Mouse (Mus musculus): ENCODE results near the gene Wt1.

Wt1 gene

DNA sequence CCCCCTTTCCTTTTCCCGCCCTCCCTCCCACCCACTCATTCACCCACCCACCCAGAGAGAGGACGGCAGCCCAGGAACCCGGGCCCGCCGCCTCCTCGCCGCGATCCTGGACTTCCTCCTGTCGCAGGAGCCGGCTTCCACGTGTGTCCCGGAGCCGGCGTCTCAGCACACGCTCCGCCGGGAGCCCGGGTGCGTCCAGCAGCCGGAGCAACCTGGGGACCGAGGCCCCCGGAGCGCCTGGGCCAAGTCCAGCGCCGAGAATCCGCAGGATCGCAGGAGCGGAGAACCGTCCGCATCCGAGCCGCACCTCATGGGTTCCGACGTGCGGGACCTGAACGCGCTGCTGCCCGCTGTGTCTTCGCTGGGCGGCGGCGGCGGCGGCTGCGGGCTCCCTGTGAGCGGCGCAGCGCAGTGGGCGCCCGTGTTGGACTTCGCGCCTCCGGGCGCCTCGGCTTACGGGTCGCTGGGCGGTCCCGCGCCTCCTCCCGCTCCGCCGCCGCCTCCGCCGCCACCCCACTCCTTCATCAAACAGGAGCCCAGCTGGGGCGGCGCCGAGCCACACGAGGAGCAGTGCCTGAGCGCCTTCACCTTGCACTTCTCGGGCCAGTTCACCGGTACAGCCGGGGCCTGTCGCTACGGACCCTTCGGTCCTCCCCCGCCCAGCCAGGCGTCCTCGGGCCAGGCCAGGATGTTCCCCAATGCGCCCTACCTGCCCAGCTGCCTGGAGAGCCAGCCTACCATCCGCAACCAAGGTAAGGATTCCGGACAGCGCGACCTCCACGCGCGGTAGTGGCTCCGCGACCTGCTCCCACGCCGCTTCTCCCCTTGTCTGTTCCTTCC, 582 bp downstream of the Wt1 start:
- no peak for DNase-seq

DNA sequence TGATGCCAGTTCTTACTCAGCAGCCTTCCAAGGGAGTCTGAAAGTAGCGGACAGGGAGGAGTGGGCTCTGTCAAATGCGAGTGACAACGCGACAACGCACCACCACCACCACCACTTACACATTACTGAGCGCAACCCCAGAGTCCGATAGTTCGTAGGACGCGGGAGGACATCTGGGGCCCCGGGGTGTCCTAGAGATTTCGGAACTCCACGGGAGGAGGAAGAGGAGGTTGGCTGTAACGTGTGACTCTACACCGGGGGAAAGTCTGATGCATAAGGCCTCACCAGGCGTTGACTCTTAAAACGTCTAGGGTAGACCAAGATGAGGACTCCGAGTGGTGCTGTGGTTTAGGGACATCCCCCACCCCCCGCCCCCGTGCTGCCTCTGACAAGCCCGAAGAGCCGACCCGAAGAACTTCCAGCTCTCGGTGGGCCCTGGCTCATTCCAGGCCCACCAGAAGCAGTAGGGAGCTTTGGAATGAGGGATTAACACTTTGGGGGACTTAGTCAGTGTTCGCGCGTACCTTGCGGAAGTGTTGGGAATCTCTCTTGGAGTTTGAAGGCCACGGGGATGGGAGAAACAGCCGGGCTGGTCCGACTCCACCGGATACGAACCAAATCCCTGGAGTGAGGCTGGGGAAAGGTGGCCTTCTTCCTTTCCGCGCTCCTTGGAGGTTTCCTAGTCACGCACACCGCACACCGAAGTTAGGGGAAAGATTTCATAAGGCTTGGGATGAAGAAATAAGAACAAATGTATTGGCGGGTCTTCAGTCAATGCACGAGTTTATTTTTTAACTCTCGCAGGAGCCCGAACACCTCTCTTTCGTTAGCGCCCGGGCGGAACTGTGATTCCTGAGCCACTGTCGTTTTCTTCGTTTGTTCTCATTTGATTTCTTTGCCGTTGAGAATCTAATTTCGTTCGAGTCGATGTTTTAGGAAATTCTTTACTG, 1.5 kb downstream of the Wt1 start:
- no peak for DNase-seq

DNA sequence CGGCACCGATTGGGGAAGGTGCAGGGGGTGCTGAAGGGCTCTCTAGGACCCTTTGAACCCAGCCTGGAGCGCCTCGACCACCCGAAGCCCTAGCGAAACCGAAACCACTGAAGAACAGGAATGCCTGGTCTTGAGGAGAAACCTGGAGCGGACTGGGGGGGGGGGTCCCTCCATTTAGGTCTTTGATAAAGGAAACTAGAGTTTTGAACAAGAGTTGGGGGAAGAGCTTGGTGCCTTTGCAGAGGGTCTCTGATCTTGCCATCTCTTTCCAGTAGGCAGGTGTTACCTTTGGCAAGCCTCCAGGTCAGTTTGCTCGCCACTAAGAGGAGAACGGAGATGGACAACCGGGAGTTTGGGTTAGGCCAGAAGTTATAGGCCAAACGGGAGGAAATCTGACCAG, 2.2 kb downstream of the Wt1 start:
- no peak for DNase-seq

DNA sequence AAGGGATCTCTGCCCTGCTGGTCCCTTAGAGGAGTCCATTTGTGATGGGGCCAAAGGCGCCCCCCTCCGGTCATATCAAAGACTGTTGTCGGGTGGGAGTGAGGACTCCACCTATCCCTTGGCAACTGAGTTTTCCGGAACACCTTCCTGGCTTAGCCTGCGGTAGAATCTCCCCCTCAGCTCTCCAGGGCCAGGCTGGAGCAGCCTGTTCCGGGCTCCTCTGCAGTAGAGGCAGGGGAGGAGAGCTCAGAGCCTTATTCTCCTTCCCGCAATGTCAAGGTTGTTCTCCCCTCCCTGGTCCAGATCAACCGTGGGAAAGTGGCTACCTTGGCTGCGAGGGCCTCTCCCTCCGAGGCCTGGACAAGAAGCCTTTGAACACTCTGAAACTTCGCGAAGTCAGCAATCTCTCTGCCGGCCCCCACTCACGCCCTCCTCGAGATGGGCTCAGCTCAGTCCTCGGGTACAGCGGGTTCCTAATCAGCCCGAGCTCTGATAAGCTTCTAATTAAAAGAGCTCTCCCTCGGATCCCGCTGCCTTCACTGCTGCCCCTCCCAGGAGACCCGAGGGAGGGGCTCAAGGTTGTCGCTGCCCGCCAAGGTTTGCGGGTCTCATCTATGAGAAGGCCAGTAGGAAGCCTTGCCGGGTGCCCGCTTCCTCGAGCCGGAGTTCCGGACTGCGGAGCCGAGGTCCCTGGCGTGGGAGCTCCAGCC, 4.2 kb downstream of the Wt1 start:
- DNase-seq: no peak

DNA sequence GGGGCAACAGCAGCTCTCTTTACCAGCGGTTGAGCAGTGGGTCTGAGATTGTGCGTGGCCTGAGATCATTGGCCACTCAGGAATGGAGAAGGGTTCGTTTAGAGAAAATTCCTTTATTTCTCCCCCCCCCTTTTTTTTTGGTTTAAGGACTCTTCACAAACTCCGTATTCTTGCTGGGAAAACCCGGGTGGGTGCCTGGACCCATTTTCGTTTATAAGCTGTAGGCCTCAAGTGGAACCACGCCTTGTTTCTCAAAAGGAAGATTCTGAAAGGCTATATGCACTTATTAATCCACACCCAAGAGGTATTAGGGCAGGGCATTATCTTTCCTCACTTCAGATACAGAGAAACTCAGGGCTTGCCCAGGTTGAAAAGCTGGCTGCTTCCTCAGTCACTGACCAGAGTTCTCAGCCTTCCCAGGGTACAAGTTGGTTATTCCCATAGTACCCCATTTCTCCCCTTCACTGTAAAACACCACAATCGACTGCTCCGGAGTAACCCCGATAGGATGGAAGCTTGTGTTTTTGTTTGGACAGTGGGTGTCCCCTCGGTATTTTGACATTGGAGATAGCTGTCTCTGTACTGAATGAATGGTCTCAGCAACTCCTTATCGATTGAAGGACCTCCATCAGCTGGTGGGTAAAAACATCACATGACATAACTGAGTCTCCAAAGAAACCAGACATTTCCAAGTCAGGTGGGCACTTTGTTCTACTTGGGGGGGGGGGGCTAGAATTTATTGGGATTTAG, 4.9 kb downstream of the Wt1 start:
- DNase-seq: no peak

DNA sequence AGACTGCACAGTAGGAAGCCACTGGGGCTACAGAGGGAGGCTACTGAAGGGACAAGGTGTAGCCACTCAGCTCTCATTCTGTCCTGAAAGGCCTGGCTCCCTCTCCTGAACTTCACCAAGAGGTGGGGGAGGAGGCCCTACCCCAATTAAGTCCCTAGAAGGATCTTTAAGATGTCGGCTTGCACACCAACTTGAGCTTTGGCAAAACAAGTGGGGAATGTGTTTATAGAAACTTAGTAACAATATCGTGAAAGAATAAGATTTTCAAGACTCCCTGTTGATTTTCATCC, 5.4 kb downstream of the Wt1 start:
- no peak for DNase-seq

DNA sequence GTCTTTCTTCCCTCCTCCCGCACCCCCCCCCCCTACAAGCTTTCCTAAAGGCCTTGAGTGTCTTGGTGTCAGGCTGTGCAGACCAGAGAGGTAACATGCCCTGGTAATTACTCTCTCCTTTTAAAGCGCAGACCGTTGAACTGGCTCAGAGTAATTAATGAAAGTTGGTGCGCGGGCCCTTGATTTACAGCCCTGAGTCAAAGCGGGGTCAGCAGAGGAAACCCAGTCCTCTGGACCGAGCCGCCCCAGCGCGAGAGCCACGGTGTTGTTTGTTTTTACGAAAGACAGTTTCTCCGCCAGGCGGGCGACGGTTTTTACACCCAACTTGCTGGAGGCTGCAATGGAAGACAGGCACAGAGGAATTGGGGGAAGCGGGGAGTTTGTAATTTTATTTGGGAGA, 6.0 kb downstream of the Wt1 start:
- no peak for DNase-seq

DNA sequence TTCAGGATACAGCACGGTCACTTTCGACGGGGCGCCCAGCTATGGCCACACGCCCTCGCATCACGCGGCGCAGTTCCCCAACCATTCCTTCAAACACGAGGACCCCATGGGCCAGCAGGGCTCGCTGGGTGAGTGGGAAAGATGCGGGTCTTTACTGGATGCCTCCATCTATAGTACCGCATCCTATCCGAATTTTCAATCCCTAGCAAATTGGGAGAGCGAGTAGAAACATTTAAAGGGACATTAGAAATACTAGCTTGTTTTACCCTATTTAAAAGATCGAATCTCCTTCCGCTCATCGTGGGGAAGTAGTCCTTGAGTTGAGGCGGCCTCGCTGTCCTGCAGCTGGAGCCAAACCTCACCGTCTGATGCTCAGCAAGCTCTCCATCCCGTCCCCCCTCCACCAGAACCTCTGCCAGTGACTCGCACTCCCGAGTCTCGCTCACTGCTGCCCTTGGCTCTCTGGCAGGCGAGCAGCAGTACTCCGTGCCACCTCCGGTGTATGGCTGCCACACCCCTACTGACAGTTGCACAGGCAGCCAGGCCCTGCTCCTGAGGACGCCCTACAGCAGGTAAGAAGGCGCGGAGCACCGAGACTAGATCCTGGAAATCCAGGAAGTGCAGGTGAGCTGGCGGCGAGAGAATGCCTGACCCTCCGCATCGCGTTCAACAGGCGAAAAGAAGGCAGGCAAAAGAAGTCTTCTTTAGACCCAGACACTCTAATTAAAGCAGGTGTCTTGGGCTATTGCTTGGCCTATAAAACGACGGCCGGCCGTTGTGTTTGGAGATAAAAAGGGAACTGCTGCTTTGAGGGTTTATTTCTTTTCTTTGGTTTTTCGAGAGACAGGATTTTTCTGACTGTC, 6.8 kb downstream of the Wt1 start:
- no peak for DNase-seq

DNA sequence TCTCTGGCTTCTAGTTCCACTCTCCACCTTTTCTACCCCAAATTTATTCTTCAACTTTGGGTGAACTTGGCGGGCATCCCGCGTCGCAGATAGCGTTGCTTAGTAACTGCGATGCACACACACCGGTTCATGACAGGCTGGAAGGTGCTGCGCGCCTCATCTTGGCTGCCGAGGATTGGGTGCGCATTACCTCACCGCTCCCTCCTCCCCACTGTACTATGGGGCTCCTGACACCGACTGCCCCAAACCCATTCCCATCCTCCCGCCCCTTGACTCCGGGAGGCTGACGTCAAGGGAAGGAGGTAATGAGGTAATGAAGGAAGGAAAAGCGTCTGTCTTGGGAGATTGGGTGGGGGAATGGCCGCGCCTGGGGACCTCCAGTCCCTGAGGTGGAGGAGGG, 8.0 kb downstream of the Wt1 start:
- no peak for DNase-seq

DNA sequence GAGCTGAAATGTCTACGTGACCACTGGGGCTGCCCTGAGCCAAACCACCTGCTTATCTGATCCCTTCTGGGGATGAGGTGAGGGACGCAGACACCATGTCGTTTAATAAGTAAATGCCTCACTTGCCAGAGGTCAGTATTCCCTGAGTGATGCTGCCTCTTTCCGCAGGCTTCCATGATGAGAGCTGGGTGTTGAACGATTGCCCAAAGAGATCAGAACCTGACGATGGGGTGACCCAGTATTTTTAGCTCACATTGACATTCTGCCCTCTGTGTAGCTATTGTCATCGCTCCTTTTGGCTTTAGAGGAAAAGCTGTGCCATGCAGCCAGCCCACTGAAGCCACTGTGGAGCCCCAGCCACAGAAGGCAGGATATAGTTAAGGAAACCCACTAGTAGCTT, 13.1 kb downstream of the Wt1 start:
- DNase-seq: no peak

DNA sequence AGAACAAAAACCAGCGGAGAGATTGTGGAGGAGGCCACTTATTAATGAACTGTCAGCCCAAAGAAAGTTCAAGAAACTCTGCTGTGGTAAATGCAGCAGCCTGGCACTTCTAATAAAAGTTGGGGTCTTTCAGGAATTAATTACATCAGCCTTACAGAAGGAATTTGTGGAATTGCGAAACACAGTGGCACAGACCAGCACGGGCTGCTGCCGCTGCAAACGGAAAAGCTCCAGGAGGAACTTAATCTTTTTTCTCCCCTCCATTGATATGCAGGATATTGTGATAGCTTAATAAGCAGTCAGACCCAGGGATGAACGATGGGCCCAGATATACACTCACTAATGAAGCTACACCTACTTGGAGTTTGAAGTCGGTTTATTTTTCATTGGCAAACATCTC, 15.0 kb downstream of the Wt1 start:
- no peak for DNase-seq

DNA sequence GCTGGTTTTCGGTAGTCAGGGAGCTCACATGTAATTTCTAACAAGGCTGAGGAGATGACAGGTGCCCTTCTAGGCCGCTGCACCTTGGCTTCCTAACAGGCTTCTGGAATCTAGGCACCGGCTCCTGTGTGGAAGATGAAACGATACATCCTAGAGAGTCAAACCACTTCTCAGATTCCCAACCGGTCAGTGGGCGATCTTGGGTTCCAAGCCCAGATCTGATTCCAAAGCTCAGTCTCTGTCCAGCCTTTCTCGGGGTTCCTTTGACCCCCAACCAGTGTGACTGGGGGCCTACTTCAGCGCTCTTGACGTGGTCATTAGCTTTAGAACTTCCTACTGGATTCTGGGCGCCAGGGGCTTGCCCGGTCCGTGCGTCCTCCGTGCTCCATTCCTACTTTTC, 17.4 kb downstream of the Wt1 start:
- DNase-seq: no peak

DNA sequence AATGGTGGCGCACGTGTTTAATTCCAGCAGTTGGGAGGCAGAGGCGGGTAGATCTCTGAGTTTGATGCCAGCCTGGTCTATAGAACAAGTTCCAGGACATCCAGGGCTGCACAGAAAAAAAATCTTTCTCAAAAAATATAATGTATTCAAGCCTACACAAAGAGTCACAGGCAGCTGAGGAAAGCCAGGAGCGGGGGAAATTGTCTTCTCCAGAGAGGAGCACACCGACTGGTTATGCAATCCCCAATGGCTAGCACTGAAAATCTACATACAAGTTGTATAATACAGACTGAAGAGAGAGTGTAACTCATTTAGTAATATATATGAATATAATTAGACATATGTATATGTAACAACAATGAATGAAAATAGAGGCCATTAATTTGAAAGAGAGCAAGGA, 25.2 kb downstream of the Wt1 start:
- no peak for DNase-seq

DNA sequence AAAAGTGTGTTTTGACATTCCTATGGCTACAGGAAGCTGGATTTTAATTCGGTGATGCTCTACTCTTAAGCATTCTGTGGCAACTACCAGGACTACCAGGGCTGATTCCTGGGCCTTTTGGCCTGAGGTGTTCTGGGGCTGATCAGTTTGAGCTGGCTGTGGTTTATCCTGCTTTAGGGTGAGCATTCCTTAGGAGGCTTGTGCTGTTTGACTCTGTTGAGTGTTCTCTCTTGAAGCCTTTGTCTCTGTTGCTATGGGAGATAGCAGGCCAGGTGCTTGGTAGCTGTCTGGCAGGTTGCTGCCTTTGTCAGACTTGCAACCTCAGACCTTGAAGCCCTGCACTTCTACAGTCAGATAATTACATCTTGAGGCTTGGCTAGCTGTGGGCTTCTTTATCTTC, 26.7 kb downstream of the Wt1 start:
- no peak for DNase-seq

DNA sequence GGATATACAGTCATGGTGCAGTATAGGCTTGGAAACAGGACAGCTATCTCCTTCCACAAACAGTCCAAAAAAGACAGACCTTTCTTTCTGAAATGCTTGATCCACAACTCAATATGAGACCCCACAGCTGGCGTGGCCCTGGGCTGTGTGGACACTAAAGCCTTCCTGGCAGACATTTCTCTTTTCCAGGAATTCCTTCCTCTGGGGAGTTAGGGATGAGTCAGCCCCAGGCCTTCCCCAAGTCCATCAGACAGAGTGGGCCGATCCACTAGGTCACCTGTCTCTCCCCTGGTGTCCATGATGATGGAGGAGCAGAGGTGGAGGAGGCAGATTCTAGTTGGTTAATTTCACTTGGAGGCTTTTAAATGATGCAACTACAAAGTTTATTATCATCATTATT, 34.6 kb downstream of the Wt1 start:
- no peak for DNase-seq

DNA sequence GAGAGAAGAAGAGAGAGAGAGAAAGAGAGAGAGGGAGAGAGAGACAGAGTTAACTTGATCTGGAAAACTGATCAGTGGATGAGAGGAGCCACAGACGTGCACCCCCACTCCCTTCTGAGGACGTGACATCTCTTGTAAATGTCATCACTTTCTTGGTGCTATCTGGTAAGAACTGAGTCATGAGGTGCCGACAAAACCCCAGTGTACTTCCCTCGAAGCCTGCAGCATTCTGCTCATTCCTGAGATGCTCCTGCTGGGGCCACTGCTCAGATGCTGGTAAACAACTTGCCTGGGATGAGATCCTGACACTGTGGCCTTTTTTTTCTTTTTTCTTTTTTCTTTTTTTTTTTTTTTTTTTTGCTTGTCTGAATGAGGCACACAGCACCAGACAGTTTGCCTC, 36.4 kb downstream of the Wt1 start:
- DNase-seq: no peak

DNA sequence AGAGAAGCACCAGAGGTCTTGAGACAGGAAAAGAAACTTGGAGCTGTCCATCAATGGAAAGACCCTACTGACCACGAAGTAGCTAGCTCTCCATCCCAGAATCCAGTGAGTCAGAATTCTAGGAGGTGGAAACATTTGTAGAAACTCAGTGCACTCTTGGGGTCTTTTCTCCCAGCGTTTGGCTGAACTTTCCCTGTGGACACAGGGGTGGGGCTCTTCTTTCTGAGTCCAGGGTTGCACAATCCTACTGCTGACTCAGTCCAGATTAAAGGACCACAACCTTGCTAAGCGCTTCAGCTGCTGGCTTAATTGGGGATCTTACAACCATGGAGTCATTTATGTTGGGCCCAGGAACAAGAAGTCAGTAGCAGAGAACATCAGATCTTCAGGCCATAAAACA, 41.8 kb downstream of the Wt1 start:
- DNase-seq: no peak

DNA sequence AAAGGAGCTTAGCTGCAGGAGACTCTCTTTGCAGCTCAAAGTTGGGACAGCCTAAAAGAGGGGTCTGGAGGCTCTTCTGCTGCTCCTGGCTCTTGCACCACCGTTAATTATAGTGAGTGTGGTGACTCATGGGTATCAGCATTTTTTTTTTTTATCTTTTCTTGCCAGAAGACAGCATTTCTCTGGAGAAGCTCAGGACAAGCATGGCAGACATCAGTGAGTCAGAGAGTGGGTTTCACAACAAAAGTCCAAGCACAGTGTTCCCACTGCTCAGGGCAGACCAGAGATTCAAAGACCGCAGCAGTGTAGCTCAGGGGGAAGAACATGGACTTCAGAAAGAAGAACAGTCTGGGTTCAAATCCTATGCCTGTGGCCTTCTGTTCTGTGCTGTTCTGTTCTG, 47.9 kb downstream of the Wt1 start:
- no peak for DNase-seq

DNA sequence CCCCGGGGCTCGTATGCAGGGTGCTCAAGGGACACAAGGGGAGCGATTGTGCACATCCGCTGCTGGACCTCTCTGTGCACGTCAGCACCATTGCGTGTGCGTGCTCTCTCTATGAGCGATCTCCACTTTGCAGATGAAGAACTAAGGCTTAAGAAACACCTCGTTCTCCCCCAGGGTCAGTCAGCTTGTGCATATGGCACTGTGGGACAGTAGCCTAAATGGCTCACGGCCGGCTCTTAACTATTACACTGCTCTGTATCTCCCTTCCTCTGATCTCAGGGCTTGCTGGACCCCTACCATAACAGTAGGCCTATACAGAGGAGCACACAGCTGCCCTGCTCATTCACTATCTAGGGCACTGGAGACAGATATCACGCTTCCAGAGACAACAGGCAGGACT, 52.5 kb downstream of the Wt1 start:
- DNase-seq: no peak

DNA sequence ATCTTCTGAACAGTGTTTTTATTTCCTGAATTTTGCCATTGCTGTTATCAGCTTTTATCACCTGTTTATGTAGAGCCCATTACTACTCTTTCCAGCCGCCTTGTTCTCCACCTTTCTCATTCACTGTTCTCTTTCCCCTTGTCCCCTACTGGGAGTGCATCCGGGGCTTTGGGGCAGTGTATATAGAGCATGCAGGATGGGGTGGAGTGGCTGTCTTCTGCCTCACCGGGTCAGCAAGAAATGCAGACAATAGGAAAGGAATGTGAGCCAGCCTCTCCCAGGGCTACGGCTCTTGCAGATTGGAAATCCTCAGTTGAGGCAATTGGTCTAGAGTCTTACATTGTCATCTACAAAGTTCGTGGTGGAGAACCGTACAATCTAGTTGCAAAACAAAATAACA, 56.2 kb downstream of the Wt1 start:
- DNase-seq: no peak

DNA sequence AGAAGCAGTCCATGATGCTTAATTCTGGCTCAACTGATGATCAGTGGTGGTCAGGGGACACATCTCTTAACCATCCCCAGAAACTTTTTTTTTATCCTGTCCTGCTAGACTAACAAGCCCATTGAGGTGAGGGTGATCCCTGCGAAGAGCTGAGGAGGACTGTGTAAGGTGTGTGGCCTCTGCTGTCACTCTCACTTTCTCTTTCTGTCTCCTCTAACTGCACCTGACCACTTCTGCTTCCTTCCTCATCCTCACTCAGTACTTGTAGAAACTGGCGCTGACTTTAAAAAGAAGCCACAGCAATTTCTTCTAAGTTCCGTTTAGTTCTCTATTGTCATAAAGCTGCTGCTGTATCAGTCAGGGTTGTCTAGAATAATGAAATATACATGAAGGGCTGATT, 58.8 kb downstream of the Wt1 start:
- no peak for DNase-seq

Measured in layer of hippocampus, adult 9-11 months (tissue).